Mouse (Mus musculus) heart, postnatal 0 days (tissue): ENCODE data around the gene Myo10. TPM values are rescaled to one million over a fixed set of nuclear protein-coding genes. Genes with fewer than 3 reads are reported as not detected.

Experiments
- ATAC-seq: fragments of 200-750 bp; cut with Nextera tagmentation; 2 replicates; pipeline ENCODE4 v1.8.0; 2017; ENCODE audit warnings: low read depth, moderate number of reproducible peaks, moderate library complexity; ENCODE audit not compliant: insufficient read depth
- DNase-seq: peaks from one replicate; pipeline ENCODE4 v3.0.0-alpha.2; 2016; ENCODE audit warnings: low spot score
- H3K27ac ChIP-seq: fragments of 300-500 bp; sonication (generic); 2 replicates; pipeline ENCODE4 v1.5.1; 2014; ENCODE audit warnings: low read depth, mild to moderate bottlenecking
- H3K27me3 ChIP-seq: fragments of 300-500 bp; sonication (generic); 2 replicates; pipeline ENCODE4 v1.6.1; 2014; ENCODE audit warnings: low read length, mixed read lengths; ENCODE audit not compliant: control insufficient read depth, insufficient read depth
- H3K36me3 ChIP-seq: fragments of 300-500 bp; sonication (generic); replicated peaks from 2 replicates; pipeline ENCODE4 v1.6.1; 2014; ENCODE audit warnings: low read length, mixed read lengths; ENCODE audit not compliant: control insufficient read depth, insufficient read depth
- H3K4me1 ChIP-seq: fragments of 300-500 bp; sonication (generic); 2 replicates; pipeline ENCODE4 v1.6.1; 2014; ENCODE audit warnings: antibody characterized with exemption; ENCODE audit not compliant: control insufficient read depth, insufficient read depth
- H3K4me2 ChIP-seq: fragments of 300-500 bp; sonication (generic); 2 replicates; pipeline ENCODE4 v1.6.1; 2014; ENCODE audit warnings: low read depth, mild to moderate bottlenecking, low read length, moderate library complexity
- H3K4me3 ChIP-seq: fragments of 300-500 bp; sonication (generic); 2 replicates; pipeline ENCODE4 v1.5.1; 2014; ENCODE audit warnings: low read depth, low read length
- H3K9ac ChIP-seq: fragments of 300-500 bp; sonication (generic); replicated peaks from 2 replicates; pipeline ENCODE4 v1.6.1; 2014; ENCODE audit warnings: low read depth, low read length, mixed read lengths
- H3K9me3 ChIP-seq: fragments of 300-500 bp; sonication (generic); replicated peaks from 2 replicates; pipeline ENCODE4 v1.6.1; 2016; ENCODE audit warnings: low read length; ENCODE audit not compliant: control insufficient read depth
- CTCF ChIP-seq: IDR thresholded peaks from 2 replicates; pipeline ENCODE4 v1.5.1; 2016; ENCODE audit warnings: antibody characterized with exemption, control low read depth, low read depth
- EP300 ChIP-seq: IDR thresholded peaks from 2 replicates; pipeline ENCODE4 v1.6.1; 2016; ENCODE audit warnings: antibody characterized with exemption, low read depth
- WGBS: fragments of 180-500 bp; shearing (Covaris S2); extraction: QIAGEN DNeasy Blood & Tissue Kit; methylation state at CpG from one replicate; pipeline ENCODE4 v1.1.7; 2014; 5-methylcytosine and 5-hydroxymethylcytosine counted together
- polyA plus RNA-seq: library from polyadenylated mRNA; unstranded; fragments of >200 nt; fragmentation: Nextera tagmentation; extraction: Ambion mirVana; gene quantifications from 2 replicates; pipeline ENCODE4 v1.2.1, GENCODE M21; 2015
- total RNA-seq: library from RNA; depleted of rRNA; stranded (reverse); fragments of >200 nt; gene quantifications from 2 replicates; pipeline ENCODE4 v1.2.3, GENCODE M21; 2014; ENCODE audit warnings: low replicate concordance

Gene Myo10
- total and polyA plus RNA-seq, 2 experiments from 2014 or later = 6.2 to 7.6 TPM

- Histone ChIP-seq H3K27ac (no peak overlapping the region), H3K27me3 (no peaks in the 10 kb centered on the region), H3K36me3 (no peaks in the 10 kb centered on the region), H3K4me1 (no peaks in the 10 kb centered on the region; the same call in 1 of the 2 replicates), H3K4me3 (no peak overlapping the region), H3K9ac (no peak overlapping the region), H3K4me2 (no peak overlapping the region), H3K9me3 (no peaks in the 10 kb centered on the region)
- ATAC-seq (no peak), DNase-seq (no peak)
- WGBS = 17% methylated on average over 6 of the region's 6 CpGs
- TF ChIP-seq EP300 (no peak), CTCF (no peak)
Measured at GRCm38 (mm10) chr15:25580731-25581130, 41.6 kb upstream of the Myo10 start.

- H3K9ac ChIP-seq = no peak overlapping the region
- H3K4me2 ChIP-seq = no peak overlapping the region
- 60% methylated on average over 6 of the region's 6 CpGs for WGBS
- DNase-seq = no peak
- H3K4me1 ChIP-seq = no peaks in the 10 kb centered on the region; the same call in 1 of the 2 replicates
- TF ChIP-seq EP300 = no peak
- TF ChIP-seq CTCF = no peak
- H3K9me3 ChIP-seq = no peaks in the 10 kb centered on the region
- no peaks in the 10 kb centered on the region for H3K36me3 ChIP-seq
- ATAC-seq = no peak
- H3K27ac ChIP-seq = no peak overlapping the region
- no peak overlapping the region for H3K4me3 ChIP-seq
- no peaks in the 10 kb centered on the region for H3K27me3 ChIP-seq
Measured at GRCm38 (mm10) chr15:25582055-25582454, 40.3 kb upstream of the Myo10 start.

GRCm38 (mm10) chr15:25583361-25583760 lies 39.0 kb upstream of the Myo10 start:
- DNase-seq (no peak), ATAC-seq (no peak)
- Histone ChIP-seq H3K4me3 (no peak overlapping the region), H3K4me2 (no peak overlapping the region), H3K9me3 (no peaks in the 10 kb centered on the region), H3K27me3 (no peaks in the 10 kb centered on the region), H3K9ac (no peak overlapping the region), H3K36me3 (no peaks in the 10 kb centered on the region), H3K27ac (no peak overlapping the region), H3K4me1 (no peaks in the 10 kb centered on the region; the same call in 1 of the 2 replicates)
- no peak for TF ChIP-seq EP300
- 87% methylated on average over 8 of the region's 8 CpGs for WGBS

GRCm38 (mm10) chr15:25586828-25587227 lies 35.5 kb upstream of the Myo10 start:
- Histone ChIP-seq H3K4me3 (no peak overlapping the region), H3K36me3 (no peaks in the 10 kb centered on the region), H3K27ac (no peak overlapping the region), H3K9ac (no peak overlapping the region), H3K4me2 (no peak overlapping the region), H3K9me3 (no peaks in the 10 kb centered on the region), H3K27me3 (no peaks in the 10 kb centered on the region), H3K4me1 (no peaks in the 10 kb centered on the region)
- ATAC-seq (no peak), DNase-seq (no peak)
- TF ChIP-seq CTCF (no peak), EP300 (no peak)
- 42% methylated on average over 3 of the region's 3 CpGs for WGBS

- Histone ChIP-seq H3K4me3 (no peak overlapping the region), H3K36me3 (no peaks in the 10 kb centered on the region), H3K27ac (no peak overlapping the region), H3K9ac (no peak overlapping the region), H3K27me3 (no peaks in the 10 kb centered on the region), H3K9me3 (no peaks in the 10 kb centered on the region), H3K4me2 (no peak overlapping the region), H3K4me1 (no peaks in the 10 kb centered on the region)
- WGBS = 43% methylated on average over 8 of the region's 8 CpGs
- DNase-seq (no peak), ATAC-seq (no peak)
- TF ChIP-seq CTCF (no peak), EP300 (no peak)
Measured at GRCm38 (mm10) chr15:25587943-25588342, 34.4 kb upstream of the Myo10 start.

- ATAC-seq = no peak
- no peak overlapping the region for H3K9ac ChIP-seq
- H3K27me3 ChIP-seq = no peaks in the 10 kb centered on the region
- H3K9me3 ChIP-seq = no peaks in the 10 kb centered on the region
- H3K36me3 ChIP-seq = no peaks in the 10 kb centered on the region
- WGBS = 88% methylated on average over 11 of the region's 11 CpGs
- H3K27ac ChIP-seq = no peak overlapping the region
- TF ChIP-seq CTCF = no peak
- TF ChIP-seq EP300 = no peak
- H3K4me1 ChIP-seq = no peaks in the 10 kb centered on the region
- DNase-seq = no peak
- no peak overlapping the region for H3K4me2 ChIP-seq
- no peak overlapping the region for H3K4me3 ChIP-seq
Measured at GRCm38 (mm10) chr15:25589318-25589902, 32.9 kb upstream of the Myo10 start.
